Mouse (Mus musculus) liver, embryonic 18 days (tissue): ENCODE data around the gene Ermp1. TPM values are rescaled to one million over a fixed set of nuclear protein-coding genes. Genes with fewer than 3 reads are reported as not detected.

Experiments used
- polyA plus RNA-seq: library from polyadenylated mRNA; depleted of rRNA; stranded (reverse); fragments of >200 nt; gene quantifications from 2 replicates; pipeline ENCODE4 v1.2.3, GENCODE M21; 2012; rRNA removed

The Ermp1 gene
- 5.5 and 6.1 TPM in 2 replicates for polyA plus RNA-seq

DNA sequence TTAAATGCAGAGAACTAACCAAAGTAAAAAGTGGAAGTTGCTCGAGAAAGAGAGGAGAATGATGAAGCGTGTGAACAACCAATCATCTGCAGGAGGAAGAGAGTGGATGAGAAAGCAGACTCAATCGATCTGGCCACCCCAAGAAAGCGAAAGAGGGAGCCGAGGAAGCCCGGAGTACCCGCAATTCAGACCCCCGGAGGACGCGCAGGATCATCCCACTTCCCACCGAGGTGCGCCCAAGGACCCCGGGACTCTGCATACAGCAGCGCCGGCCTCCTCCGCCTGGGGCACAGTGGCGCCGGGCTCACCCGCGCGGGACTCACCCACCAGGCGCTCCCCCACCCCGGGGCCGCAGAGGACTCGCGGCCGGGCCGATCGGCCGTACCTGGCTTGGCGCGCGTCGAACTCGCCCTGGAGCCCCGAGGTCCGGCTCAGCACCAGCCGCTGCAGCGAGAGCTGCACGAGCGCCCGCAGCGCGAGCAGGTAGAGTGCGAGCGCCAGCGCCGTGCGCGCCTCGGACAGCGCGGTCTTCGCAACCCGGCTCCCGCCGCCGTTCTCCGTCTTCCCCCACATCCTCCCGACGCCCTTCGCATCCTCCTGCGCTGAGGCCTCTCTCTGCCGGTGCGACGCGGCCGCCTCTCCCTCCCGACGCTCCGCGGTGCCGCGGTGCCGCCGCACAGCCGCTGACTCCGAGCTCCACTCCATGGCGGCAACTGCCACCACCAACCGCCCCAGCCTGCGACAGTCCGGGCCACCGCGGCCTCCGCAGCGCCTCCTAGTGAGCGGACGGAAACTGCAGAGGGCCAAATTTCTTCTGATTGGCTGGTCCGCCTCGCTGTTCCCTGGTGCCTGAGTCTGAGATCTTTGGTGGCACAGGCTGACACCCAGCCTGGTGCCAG is at the start of gene Ermp1:
Gene Ermp1 (minus strand): TSS at position 765 of the 899 bp plus-strand sequence.

DNA sequence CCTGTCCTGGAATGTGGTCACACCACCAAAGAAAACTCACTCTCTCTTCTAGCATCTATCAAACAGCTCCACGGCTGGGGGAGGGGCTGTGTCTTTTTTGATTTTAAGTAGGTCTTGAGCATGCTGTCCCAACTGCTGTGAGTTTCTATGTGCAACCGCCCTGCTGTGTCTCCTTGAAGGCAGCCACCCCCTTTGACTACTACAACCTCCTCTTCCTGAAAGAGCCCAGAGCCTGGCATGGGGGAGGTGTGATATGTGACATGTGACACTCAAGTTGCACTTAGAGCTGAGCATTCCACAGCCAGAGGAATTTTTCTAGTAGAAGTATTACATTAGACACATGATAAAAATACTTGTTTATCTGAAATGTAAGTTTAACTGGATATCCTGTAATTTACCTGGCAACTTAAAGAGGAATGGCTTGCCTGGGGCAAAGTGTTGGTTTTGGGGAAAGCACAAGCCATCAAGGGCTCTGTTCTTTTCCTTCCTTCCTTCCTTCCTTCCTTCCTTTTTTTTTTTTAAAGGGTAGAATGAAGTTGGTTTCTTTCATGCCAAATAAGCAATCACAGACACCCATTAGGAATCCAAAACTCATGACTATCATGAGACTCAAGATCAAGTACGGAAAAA is 49.1 kb upstream of the Ermp1 start, which contains the start of gene Mlana:
Gene Mlana (plus strand): TSS at position 580 of the 630 bp plus-strand sequence.

Other genes with a start within 250 kb of the Ermp1 start
- gene Pdcd1lg2, start 237.5 kb downstream of the Ermp1 start, polyA plus RNA-seq: 0.03 and 0.05 TPM in 2 replicates
- 5.7 and 6.1 TPM in 2 replicates for gene Ric1, start 126.1 kb downstream of the Ermp1 start, polyA plus RNA-seq
- gene Mlana, start 49.4 kb upstream of the Ermp1 start, polyA plus RNA-seq: not detected in 2 replicates
- 5.0 and 5.4 TPM in 2 replicates for gene 9930021J03Rik, start 157.6 kb upstream of the Ermp1 start, polyA plus RNA-seq
- 3.1 and 3.3 TPM in 2 replicates for gene Ranbp6, start 164.6 kb upstream of the Ermp1 start, polyA plus RNA-seq